Mouse (Mus musculus): ENCODE measurements around the gene Pigk.

Pigk gene

DNA sequence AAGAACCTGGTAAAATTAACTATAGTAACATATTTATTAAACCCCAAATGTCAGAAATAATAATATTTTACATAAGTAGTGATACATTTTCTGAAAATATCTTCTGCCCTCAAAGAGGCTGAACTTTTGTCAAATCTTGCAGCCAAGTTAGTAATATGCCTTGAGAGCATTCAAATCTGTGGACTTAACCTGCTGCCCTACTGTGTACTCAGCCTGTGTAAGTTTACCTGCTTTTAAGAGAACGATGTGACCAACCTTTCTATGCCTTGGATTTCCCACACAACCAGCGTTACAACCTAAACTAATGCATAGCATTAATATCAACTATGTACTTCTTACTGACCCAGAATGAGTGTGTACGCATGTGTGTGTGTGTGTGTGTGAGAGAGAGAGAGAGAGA is 219.8 kb downstream of the Pigk start:
- DNase-seq (ENCODE audit: low spot score in 2 of 2) = no peak

DNA sequence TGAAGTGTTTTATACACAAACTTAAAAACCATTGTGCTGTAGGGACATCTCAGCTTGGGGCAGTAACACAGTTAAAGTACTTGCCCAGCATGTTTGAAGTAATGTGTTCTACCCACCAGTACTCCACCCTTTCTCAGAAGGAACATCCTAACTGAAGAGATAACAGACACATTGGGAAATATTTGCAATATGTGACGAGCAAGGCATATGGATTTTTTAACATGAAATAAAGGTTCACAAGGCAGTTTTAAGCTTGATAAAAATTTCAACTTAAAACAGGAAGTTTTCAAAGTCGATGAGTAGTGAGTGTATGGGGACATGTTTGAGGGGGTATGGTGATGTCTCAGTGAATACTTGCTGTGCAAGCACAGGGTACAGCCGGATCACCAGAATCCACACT is 222.4 kb downstream of the Pigk start:
- no peak for DNase-seq (ENCODE audit: low spot score in 2 of 2)

DNA sequence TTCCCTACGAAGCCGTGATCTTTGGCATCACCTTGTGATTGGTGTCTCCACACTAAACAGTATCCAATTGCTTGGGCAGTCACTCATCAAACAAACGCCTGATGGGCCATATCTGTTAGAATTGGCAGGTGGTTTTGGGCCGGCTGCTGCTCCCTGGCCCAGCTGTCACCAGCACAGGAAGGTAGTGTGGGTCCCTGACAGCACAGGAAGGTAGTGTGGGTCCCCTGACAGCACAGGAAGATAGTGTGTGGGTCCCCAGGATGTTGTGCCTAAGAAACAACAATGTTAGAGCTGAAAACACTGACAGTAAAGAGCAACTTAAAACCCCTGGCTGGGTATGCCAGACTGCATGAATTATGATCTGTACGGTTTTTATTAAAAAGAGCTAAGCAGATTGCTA is 227.8 kb downstream of the Pigk start:
- no peak for DNase-seq (ENCODE audit: low spot score in 2 of 2)

DNA sequence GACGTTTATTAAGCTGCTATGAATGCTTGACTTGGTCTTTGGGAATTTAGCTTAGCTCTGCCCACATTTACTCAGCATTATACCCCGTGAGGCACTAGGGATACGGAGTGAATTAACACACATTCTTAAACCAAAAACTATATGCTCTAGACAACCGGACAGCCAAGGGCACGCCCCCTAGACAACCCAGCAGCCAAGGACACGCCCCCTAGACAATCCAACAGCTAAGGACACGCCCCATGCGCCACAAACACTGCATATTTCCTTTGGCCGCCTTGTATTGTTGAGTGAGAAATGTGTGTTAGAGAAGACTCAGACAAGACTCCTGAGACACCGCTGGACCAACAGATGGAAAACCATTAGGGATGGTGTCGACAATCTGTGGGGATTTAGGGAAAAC is 229.1 kb downstream of the Pigk start:
- DNase-seq (ENCODE audit: low spot score in 2 of 2) = no peak

DNA sequence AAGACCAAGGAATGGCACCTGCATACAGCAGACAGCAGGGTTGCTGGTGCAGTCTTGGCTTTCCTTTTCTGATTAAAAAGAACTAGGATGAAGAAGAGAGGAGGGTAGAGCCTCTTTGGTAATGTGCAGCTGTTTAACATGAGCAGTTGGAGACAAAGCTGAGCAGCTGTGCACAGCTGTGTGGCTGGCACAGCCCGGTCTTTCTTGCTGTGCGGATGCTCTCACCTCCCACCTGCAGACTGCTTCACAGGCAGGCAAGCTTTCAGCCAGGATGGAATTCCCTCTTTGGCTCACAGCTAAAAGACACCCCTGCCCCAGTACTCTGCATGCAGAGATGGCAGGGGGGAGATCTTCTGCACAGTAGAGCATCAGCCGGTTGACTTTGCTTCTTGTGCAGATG is 230.9 kb downstream of the Pigk start:
- DNase-seq (ENCODE audit: low spot score in 2 of 2) = no peak

DNA sequence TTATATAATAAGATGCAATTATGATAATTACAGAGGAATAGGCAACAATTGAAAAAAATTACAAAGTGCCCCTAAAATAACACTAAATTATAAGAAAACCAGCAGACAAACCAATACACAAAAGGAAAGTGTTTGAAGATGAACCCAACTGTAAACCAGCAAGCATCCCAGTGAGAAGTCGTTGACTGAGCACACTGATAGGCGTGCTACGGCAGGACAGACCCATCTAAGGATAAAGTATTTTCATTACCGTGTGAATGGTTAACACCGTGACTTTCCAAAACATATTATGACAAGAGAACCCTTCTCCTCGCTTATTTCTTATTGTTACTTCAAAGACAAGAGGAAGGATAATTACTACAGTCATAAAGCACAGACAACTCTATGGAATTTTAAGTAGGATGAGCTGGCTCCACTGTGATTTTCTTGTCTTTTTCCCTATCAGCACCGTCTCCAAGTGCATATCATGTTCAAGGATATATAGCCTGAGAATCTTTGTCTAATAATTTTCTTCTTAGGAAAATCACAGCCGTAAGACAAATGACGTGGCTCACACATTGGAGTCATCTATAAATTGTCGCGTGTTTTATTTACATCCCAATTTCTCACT is 233.2 kb downstream of the Pigk start:
- DNase-seq (ENCODE audit: low spot score in 2 of 2) = no peak

DNA sequence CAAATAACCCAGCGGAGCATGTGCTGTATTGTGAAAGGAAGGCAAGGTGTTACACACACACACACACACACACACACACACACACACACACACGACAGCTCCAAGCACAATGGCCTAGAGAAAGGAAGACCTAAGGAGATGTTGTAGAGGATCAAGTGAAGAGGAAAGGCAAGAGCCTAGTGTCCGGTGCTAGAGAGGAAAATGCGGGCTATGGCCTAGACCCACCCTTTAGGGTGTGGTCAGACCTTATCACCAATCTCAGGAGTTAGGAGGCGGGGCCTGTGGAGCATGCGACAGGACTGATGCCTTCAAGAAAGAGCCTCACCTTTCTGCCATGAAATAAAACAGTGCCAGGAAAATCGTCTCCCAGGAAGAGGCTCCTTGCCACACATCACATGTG is 234.7 kb downstream of the Pigk start:
- no peak for DNase-seq (ENCODE audit: low spot score in 2 of 2)

DNA sequence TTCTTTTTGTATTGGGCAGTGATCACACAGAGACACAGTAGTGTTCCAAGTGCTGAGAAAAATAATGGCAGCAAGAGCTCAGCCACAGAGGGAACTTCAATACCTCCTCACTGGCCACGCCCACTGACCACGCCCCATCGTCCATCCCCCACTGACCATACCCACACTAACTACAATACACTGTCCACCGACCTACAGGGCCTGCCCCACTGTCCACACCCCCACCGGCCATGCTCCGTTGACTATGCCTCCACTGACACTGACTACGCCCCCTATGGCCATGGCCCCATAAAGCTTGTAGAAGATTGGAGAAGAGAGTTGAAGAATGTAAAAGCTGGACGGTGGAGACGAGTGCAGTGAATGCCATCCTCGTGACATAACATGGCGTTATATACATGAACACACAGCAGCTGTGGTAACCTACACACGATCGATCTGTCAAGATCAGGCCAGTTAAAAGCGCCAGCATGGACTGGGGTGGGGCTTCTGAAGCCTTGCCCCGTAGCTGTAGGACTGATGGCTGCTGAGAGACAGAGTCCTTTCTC is 235.4 kb downstream of the Pigk start:
- DNase-seq (ENCODE audit: low spot score in 2 of 2) = no peak

DNA sequence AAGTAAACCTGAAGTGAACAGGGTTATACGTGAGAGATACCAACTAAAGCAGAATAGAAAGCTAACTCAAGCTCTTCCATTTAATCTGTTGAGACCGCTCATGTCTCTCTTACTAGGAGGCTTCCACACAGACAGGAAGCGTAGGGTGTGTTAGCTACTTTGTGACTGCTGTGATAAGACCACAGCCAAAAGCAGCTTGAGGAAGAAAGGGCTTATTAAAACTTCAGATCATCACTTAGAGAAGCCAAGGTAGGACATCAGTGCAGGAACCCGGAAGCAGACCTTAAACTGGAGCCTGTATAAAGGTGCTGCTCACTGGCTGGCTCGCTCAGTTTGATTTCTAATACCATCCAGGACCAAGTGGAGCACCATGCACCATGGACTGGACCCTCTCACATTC is 236.4 kb downstream of the Pigk start:
- DNase-seq (ENCODE audit: low spot score in 2 of 2) = no peak

DNA sequence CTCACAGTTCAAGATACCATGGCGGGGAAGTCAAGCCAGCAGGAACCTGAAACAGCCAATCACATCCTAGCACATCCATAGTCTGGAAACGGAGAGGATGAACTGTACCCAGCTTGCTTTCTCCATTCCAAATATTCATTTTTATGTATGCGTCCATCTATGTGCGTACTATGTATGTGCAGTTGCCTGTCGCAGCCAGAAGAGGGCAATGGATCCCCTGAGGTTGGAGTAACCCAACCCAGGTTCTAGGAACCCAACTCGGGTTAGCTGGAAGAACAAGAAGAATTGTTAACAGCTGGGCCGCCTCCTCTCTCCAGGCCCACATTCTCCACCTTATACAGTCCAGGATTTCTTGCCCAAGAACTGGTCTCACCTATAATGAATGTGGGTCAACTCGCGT is 237.0 kb downstream of the Pigk start:
- DNase-seq (ENCODE audit: low spot score in 2 of 2) = no peak

DNA sequence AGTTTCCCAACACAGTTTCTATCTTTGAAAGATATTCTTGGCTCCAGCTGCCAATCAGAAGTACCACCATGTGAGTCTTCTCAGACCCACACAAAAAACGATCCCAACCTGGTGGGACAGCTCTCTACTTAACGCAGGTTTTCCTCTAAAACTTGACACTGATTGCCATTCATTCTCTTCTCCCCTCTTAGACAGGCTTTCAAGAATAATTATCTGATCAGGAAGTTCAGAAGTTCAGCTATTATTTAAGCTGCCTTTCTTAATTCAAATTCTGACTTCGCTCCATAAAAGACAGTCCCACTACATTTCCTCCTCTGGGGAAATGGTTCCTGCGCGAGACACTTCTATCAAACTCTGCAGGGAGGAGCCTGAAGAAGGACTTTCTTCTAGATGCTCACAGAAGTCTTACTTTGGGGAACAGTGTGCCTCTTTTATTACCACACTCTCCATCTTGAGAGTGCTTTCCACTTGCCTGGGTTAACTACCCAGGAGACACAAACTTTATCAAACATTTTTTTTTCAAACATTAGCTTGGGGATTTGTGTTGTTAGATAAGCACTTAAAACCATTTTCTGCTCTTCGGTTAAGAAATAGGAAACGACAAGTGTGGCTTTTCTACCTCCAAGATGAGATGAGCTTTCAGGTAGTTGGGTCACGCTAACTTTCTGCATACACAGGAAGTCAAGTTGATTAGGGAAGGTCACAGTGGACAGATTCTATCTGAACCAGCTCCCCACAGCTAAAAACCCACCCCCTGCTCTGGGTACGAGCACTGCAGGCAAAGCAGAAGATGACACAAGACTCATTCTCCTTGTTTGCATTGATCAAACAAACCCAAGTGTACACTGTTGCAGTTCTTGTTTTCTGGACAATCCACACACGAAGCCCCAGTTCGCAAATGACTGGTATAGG is 238.0 kb downstream of the Pigk start:
- no peak for DNase-seq (ENCODE audit: low spot score in 2 of 2)

DNA sequence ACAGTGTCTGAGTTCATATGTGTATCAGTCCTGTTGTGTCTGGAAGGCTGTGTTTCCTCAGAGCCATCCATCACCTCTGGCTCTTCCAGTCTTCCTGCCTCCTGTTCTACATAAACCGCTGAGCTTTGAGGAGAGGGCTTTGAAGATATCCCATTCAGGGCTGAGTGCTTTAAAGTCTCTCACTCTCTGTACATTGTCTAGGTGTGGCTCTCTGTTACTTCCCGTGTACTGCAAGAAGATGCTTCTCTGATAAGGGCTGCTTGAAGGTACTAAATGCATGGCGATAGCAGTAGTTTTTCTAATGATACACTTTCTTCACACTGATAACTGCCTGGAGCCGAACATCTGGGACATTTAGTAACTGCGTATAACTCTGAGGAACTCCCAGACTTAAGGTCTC is 242.1 kb downstream of the Pigk start:
- DNase-seq (ENCODE audit: low spot score in 2 of 2) = no peak

DNA sequence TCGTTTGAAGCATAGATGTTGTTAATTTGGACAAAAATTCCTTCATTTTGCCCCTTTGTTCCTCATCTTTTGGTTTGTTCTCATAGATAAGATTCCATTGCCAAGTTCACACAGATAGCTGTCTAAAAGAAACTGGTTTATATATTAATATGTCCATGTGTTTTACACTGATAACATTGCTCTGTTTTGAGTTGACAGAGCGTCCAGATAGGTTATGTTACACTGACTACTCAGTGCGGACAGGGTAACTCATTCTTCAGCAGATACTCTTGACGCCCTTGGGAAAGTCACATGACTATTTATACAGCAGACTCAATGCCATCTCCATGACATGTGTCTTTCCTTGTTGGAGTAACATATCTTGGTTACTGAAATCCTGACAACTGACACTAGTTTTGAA is 242.9 kb downstream of the Pigk start:
- DNase-seq (ENCODE audit: low spot score in 2 of 2) = no peak

DNA sequence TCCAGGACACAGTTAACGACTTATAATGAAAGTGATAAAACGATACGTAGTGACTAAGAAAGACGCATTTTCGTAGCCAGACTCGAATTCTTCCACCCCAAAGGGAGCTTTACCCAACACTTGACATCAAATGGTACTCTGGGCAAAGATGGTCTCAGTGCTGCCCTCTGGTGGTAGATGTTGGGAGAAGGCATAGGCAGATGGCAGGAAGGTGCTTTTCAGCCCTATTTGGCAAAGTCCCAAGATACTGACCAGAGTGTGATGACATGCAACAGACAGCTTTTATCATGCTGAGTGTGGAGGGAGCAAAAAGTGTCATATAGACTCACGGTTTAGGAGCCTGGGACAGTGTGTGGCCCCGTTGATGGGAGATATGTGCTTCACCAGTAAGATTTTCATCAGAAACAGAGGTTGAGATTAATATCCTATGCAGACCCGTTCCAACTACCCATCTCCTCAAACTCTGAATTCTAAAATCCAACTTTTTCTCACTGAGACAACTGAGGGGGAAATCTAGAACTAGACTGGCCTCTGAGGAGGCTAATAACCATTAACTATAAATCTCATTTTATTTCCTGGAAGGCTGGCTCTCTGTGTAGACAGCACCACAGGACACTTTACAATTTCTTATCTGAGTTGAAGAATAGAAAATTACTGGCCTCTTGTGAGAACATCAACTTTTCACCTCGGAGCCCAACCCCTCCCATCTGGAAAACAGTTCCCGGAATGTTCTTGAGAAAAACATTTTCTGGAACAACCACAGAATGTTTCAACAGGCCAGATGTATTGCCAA is 244.7 kb downstream of the Pigk start:
- no peak for DNase-seq (ENCODE audit: low spot score in 2 of 2)

DNA sequence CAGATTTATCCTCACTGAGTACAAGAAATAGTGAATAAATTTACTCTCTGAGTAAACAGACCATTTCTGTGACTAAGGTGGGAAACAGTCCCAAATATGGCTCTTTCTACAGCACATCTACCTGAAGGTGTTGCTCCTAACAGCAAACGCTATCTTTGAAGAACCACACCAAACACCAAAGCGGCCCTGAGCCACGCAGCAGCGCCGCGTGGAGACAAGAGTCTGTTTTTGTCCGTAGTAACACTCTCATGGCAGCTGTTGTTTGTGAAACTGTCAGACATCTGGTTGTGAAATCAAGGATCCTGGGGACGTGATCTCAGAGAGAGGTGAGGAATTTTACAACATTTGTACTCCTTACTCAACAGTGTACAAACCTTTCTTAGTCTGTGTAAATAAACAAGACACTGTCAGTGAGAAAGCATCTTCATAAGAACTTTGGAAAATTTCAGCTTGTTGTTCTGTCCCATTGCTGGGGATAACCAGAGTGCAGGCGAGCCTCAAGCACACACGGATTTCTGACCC is 248.0 kb downstream of the Pigk start:
- DNase-seq (ENCODE audit: low spot score in 2 of 2) = no peak

DNA sequence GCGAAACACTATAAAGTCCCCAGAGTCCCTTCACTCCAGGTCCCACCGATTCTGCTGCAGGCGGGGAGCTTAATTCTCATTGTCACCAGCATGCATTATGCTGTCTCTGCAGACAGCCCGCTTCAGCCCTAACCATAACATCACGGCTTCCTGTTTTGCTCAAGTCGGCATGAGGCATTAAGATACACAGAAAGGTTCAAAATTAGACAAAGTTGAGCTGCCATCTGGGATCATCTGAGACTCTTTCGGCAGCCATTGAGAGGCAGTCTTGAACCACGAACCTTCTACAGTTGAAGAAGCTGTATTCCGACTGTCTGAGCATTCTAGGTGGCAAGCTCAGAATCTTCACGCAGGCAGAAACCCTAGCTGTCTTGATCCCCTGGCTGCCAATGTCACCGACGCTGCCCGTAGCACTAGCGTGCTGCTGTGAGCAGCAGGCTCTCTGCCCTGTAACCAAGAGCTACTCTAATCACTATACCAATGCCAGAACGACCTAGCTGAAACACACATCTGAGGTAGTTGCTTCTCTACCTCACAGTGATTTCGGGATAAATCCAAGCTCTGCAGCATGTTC is 256.0 kb downstream of the Pigk start:
- DNase-seq (ENCODE audit: low spot score in 2 of 2) = no peak

DNA sequence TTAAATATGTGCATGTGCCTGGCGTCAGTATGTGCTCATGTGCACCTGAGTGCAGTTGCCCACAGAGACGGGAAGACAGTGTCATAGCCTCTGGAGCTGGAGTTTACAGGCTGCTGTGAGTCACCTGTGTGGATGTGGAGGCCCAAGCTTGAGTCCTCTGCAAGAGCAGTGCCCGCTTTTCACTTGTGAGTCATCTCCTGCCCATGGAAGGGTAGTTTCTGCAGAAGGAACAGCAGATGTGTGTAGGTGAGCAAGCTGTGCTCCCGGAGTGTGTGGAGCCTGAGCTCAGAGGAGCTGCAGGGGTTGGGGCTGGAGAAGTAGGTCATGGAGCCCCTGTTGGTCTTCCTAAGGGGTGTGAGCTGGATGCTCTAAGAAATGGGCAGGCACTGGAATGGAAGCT is 257.5 kb downstream of the Pigk start:
- DNase-seq (ENCODE audit: low spot score in 2 of 2) = no peak

DNA sequence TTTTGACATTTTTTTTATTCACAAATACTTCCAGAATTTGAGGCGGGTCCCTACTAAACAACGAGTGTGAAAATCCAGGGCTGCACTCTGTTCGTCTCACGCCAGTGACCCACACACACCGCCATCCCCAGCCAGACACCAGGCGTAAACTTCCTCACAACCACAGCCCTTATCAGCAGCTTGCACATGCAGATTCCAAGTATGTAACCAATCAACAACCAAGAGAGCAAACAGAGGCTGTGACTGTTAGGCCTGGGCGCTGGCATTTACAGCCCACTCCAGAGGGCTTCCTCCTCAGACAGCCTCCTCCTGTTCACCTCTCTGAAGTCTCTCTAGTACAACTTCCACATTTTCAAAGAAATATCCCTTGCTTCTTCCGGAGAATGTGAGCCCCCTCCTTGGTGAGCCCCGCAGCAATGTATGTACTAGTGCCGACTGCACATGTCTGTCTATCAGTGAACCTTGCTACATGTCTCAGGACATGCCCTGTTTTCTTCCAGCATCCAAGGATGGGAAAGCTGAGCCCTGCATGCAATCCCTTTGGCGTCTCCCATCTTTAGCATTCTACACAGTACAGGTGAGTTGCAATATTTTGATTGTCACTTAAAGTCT is 265.7 kb downstream of the Pigk start:
- no peak for DNase-seq (ENCODE audit: low spot score in 2 of 2)

DNA sequence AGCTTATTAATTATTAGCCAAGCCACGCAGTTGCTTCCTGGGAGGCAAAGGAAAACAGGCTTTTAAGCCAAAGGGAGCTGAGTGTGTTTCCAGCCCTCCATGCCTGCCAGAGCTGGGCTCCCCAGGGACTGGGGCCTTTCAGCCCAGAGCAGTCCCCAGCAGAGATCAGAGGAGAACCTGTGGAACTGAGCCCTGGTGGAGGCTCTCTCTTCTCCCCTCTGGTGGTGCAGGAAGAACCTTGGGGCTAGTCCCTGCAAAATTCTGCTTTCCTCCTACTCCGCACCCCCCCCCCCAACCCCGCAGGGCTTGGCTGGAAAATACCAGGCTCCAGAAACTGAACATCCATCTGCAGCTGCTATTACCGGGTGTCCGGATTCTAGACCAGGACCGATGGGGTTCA is 266.5 kb downstream of the Pigk start:
- no peak for DNase-seq (ENCODE audit: low spot score in 2 of 2)

DNA sequence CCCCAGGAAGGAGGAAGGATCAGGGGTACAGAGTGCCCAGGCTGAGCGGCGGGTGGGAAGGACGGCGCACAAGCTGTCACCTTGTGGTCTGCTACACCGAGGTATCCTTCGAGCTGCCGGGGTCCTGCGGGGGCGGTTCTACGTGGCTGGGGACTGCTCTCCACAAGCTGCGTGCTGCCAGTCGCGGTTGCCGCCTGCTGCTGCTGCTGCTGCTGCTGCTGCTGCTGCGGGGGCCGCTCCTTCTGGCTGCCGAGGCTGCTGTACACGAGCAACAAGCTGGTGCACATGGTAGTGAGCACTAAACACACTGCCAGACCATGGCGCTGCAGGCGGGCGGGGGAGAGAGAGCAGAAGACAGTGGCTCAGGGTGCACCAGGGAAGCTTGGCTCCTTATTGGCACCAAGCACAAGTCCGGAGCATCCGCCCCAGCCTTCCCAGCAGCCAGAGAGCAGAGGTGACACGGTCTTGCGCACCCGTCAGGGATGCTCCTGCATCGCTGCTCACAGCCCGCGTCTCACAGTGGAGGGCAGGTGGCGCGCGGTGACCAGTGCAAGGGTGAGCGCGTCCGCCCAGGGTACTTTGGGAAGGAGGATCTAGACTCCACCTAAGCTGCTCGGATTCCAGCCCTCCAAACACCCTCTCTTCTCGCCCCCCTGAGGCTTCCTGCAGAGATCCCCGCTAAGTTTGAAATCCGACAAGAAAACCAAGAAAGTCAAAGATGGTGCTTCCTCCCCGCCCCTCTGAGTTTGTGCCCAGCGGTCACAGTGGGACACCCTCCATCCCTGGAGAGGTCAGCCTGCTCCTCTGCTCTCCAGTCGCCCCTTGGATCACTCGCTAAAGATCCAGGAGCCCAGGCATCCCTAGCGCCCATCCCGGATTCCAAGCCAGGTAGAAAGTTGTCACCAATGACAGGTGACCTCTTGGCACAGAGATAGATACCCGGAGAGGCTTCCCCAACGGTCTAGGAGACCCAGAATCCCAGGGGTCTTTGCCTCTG is 267.4 kb downstream of the Pigk start:
- DNase-seq (ENCODE audit: low spot score in 2 of 2) = no peak

All from urinary bladder, postnatal 4 days (tissue).